In the genomic region with DNA sequence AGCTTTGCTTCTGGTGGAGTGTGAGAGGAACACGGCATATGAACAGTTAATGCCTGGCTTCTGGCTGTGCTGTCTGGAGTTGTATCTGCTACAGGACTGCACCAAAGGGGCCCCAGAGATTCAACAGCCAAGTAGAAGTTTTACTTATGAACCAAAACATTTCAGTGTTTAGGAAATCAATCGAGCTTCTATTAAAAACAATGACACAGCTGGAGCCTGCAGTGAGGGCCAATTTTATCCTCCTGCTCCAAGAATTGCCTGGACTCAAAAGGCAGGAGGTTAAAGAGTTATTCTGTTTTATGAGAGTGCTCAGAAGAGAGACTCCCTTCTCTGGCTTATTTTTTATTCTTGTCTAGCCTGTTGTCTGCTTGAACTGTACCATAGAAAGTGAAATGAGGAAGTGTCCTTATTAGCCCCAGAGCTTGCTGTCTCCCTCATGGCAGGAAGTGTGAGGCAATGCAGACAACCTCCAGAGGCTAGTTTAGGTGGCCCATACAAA, we compare ENCODE assay signal across 8 mouse cellular contexts.
DNase-seq lines count a peak whose midpoint lies in the region; ATAC-seq and TF ChIP-seq lines count a peak whose summit lies in the region.

No protein-coding gene starts in this region.

- ATAC-seq in cerebellum, adult (ENCODE audit: insufficient number of reproducible peaks, low FRiP score, low TSS enrichment) = peak; percentile 49
- ATAC-seq in erythroid progenitor cell, adult 5-6 weeks (replicated peaks; ENCODE audit: low FRiP score, poor library complexity, severe bottlenecking) = no peak

- H3K79me2 ChIP-seq in liver, adult 2 months (ENCODE audit: control insufficient read depth, insufficient read depth, low read length) = no peaks in the 10 kb centered on the region

- H3K27me3 ChIP-seq in liver, adult 2 months (ENCODE audit: control insufficient read depth, insufficient read depth, low read length) = no peaks in the 10 kb centered on the region
- H3K27me3 ChIP-seq in spleen, adult 2 months (ENCODE audit: control insufficient read depth, insufficient read depth, low read length) = no peaks in the 10 kb centered on the region

- intact Hi-C loops in left cerebral cortex, adult 2 months (cut with DNase I) = loop anchor here (2.0 kb wide), 1 partner anchor 198 kb away; no protein-coding TSS in a partner anchor

- 63% methylated on average over 2 of the region's 2 CpGs for WGBS in liver, adult 2 months
- 29% methylated on average over 2 of the region's 2 CpGs for WGBS in spleen, adult 2 months

- H3K4me1 ChIP-seq in liver, adult 2 months (ENCODE audit: control insufficient read depth, insufficient read depth, low read length) = no peaks in the 10 kb centered on the region
- H3K4me1 ChIP-seq in spleen, adult 2 months (ENCODE audit: control insufficient read depth, insufficient read depth, insufficient read length) = 0 out of 2 replicates have a peak, but pooled peaks cover 2% of the 10 kb centered on the region

- no peak for TF ChIP-seq POLR2A in liver, adult 2 months (IDR thresholded peaks at IDR 0.05; ENCODE audit: extremely low read depth, insufficient read depth, low read length)
- TF ChIP-seq POLR2A in spleen, adult 2 months (IDR thresholded peaks at IDR 0.05; ENCODE audit: low read depth, low read length) = no peak

- no peak overlapping the region for H3K9ac ChIP-seq in liver, adult 2 months (ENCODE audit: low read depth, low read length)

- H3K4me3 ChIP-seq in left cerebral cortex, adult 2 months = no peak overlapping the region
- H3K4me3 ChIP-seq in liver, adult 2 months (ENCODE audit: insufficient read depth, low read depth, low read length) = no peak overlapping the region
- H3K4me3 ChIP-seq in spleen, adult 2 months (ENCODE audit: extremely low read depth, insufficient read depth, insufficient read length) = 0 out of 2 replicates have a peak overlapping the region, but pooled peaks have one; percentile 2

- no peak for TF ChIP-seq CTCF in left cerebral cortex, adult 2 months (IDR thresholded peaks at IDR 0.05)
- no peak for TF ChIP-seq CTCF in liver, adult 2 months (IDR thresholded peaks at IDR 0.05; ENCODE audit: low read depth, low read length)
- TF ChIP-seq CTCF in spleen, adult 2 months (IDR thresholded peaks at IDR 0.05; ENCODE audit: extremely low read depth, insufficient read depth, insufficient read length, insufficient replicate concordance) = no peak

- H3K36me3 ChIP-seq in liver, adult 2 months (ENCODE audit: control insufficient read depth, insufficient read depth, low read length) = no peaks in the 10 kb centered on the region
- H3K36me3 ChIP-seq in spleen, adult 2 months (ENCODE audit: control insufficient read depth, insufficient read depth, low read length) = no peaks in the 10 kb centered on the region

- no peak overlapping the region for H3K27ac ChIP-seq in left cerebral cortex, adult 2 months
- no peak overlapping the region for H3K27ac ChIP-seq in liver, adult 2 months (replicated peaks; ENCODE audit: insufficient read depth, low read depth, low read length)
- H3K27ac ChIP-seq in spleen, adult 2 months (ENCODE audit: insufficient read depth, low read length) = peak overlapping the region; percentile 59

- no peak for DNase-seq in cerebellum, postnatal 14 days
- DNase-seq in left cerebral cortex, adult 11 months (ENCODE audit: low spot score) = peak; percentile 5
- no peak for DNase-seq in left cerebral cortex, adult 2 months (ENCODE audit: extremely low spot score in 1 of 2, low spot score in 2 of 2)
- peak; percentile 34 for DNase-seq in embryo, embryonic 11 days
- DNase-seq in liver, adult 2 months (ENCODE audit: extremely low read depth, low read depth, low spot score) = peak; percentile 14
- peak; percentile 30 to 36 for DNase-seq in spleen, adult 2 months (ENCODE audit: low read depth in 1 of 2, low spot score in 2 of 2)

Comparison
In these comparisons a context has a peak if more than half of its experiments do, and no peak if none do; other contexts are left out.
1. DNase-seq: peak in left cerebral cortex, adult 11 months (single experiment), embryo, embryonic 11 days (single experiment), liver, adult 2 months (single experiment) and spleen, adult 2 months (2 of 2); none in cerebellum, postnatal 14 days (0 of 2) and left cerebral cortex, adult 2 months (0 of 2).